Mouse (Mus musculus): ENCODE measurements around the gene Krtcap2. TPM values are rescaled to one million over a fixed set of nuclear protein-coding genes. Genes with fewer than 3 reads are reported as not detected.

Gene Krtcap2
- polyA plus RNA-seq, 2 experiments from 2014 or later = 275 to 319 TPM

DNA sequence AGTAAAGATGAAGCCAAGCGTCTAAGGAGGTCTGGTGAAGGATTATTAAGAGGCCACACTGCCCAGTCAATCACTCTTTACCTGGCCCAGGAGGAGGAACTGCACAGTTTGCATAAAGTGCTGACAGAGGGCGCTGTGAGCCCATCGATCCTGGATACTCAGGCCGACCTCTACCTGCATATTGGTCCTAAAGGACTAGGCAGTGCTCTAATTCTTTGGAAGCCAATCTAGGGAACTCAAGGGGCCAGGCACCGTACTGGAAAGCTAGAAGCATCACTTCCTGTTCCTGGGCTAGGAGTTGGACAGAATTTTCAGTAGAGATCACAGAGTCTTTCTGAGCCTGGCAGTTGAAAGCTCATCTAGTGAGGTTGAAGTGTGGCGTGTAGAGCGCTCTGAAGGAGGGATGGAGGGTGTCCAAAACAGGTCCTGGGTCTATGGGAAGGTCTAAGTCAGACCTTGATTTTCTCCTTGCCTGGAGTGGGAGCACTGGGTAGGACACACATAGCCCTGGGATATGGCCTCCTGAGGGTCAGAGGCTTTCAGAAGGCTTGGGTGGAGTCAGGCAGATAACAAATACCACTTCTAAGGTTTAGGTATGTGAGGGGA lies 4.8 kb downstream of the Krtcap2 start:
- no peak for ATAC-seq

DNA sequence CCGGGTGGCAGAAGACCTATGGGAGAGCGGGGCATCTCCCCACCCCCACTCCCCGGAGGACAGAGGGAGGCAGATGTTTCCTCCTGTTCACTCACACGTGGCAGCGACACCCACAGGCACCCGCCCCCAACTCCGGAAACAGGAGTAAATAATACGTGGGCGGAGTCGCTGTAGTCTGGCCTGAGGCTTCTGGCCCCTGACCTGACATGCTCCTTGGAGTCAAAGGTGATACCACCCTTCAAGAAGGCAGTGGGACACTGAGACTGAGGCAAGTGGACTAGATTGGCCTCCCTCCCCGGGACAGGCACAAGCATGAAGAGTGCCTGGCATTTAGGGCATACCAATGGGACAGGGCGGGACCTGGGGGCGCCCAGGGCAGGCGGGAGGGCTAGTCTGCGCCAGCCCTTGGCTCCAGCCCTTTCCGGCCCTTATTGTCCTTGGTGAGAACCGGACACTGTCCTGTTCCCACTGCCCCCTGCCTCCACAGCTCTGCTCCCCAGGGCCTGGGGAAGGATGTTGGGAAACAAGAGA lies 5.7 kb downstream of the Krtcap2 start:
- peak; percentile 41 for ATAC-seq

DNA sequence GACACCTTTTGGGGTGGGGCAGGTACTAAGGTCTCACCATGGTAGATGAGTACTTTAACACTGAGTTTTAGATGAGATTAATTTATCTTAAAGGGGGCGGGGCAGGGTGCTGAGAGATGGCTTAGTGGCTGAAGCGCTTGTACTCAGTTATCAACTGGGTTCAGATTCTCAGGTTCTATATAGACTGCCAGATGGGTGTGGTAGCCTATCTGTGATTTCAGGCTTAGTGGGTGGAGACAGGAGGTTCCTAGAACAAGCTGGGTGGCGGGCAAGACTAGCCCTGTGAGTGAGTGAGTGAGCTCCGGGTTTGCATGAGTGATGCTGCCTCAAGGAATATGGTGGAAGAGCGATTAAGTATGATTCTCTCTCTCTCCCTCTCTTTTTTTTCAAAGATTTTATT lies 9.2 kb downstream of the Krtcap2 start:
- ATAC-seq = no peak

DNA sequence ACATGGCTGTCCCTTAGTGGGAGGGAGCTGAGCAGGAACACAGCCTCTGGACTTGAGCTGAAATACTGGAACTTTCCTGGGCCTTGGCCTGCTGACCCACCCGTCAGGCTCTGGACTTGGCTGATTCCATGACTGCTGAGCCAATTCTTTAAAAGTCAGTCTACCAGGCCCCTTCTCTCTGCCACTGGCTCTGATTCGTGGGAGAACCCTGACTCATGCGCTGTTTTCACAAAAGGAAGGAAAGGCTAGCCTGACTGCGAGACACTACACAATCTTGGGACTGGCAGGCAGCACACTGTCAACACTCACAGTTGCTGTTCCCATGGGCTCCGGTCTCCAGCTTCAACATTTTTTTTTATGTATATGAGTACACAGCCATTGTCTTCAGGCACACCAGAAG lies 10.4 kb downstream of the Krtcap2 start:
- no peak for ATAC-seq

DNA sequence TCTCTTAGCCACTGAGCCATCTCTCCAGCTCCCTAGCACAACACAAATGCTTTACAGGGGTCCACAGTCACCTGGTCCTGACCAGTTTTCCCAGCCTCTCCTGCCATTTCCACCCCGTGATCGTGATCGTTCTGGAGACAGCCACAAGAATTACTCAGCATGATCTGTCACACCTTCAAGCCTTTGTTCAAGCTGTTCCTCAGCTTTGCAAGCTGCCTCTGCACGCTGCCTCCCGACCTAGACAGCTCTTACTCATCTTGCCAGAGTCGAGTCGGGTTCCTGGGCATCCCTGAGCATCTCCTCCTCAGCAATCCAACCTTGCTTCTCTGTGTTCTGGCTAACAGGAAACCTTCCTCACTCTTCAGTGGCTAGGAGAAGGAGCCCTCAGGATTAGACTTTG lies 13.3 kb downstream of the Krtcap2 start, which contains the start of gene Dpm3:
Gene Dpm3 (plus strand): TSS at position 283 of the 400 bp plus-strand sequence.
- no peak for ATAC-seq

DNA sequence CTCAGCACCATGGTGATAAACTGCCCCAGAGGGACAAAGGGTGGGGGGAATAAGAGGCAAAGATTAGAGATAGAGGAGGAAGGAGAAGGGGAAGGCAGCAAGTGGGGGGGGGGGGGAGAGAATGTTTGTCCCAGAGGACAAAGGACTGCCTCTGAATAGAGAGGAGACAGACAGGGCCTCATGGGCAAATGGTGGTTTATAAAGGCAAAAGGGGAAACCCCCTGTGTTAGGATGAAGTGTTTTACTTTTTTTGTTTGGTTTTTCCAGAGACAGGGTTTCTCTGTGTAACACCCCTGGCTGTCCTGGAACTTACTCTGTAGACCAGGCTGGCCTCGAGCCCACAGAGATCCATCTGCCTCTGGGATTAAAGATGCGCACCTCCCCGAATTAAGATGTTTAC lies 14.4 kb downstream of the Krtcap2 start:
- ATAC-seq = no peak

DNA sequence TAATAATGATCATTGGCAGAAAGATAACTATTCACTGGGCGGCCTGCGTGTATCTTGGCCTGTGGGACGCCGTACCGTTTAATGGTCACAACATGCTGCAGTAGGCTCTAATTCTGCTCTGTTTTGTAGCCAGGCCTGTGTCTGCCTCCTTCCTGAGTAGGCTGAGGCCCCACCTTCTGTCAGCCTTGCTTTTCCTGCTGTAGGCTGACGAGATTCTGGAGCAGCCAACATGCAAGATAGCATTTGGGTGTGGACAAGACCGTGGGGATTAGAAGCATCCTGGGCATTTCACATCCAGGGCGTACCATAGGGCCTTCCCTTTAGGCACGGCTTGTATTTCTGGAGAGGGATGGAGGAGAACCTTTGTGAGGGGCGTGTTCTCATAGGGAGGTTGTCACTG lies 16.7 kb downstream of the Krtcap2 start:
- no peak for ATAC-seq

DNA sequence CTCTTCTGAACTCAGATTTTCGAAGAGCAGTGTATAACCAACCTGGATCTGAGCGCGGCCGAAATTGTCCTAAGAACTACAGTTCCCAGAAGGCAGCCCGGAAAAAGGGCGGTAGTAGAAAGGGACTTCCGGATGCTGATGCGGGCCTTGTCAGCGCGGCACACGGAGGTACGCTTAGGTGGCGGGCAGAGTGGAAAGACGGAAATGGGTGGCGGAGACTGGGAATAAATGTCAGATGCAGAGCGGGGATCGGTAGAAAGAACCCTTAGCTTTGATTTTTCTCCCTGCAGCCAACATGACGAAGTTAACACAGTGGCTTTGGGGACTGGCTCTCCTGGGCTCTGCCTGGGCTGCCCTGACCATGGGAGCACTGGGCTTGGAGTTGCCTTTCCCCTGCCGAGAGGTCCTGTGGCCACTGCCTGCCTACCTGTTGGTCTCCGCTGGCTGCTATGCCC lies 20.7 kb downstream of the Krtcap2 start:
- peak; percentile 94 for ATAC-seq

DNA sequence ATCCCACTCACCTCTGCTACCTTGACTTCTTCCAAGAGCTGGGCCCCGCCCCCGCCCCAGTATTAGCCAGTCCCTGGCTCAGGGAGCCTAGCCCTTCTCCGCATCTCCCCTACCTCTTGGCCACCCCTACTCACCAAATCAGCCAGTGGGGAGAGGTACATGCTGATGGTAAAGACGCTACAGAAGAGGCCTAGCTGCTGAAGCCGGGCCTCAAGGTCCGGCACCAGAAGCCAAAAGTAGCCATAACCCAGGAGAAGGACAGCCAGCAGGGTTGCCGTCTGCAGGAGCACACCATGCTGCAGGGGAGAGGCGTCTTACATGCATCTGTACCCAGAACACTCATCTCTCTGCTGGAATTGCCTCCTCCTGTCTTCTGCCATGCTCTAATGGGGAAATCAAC lies 23.1 kb downstream of the Krtcap2 start:
- ATAC-seq = no peak

DNA sequence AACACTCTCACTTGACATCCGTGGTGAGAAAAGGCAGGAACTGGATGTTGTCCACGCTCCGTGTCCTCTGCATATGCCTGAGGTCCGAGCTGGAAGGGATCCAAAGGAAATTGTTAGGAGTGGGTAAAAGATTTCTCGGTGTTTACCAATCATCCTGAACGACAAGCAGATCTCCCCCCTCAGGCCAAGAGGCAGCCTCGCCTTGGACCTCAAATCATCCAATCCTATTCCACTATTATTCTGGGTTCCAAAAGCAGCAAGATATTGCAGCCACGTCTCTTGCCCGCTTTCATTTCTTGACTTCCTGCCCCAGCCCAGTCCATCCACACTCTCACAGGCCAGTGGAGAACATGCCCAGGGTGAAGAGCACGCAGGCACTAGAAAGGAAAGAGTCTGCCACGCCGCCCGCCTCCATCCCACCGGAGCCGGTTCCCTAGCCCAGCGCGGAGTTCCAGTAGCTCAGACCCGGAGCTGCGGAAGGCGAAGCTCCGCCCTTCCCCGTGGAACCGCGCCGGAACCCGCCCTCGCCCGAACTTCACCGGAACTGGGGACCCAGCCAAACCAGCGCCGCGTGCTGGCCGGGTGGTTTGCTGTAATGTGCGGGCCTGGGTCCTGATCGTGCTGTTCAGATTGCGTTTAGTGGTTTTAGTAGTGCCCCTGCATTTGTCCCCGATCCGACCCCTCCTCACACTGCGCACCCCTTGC lies 24.4 kb downstream of the Krtcap2 start, which contains the start of gene Slc50a1:
Gene Slc50a1 (minus strand): TSS at position 520 of the 705 bp plus-strand sequence.
- ATAC-seq = peak; percentile 62

DNA sequence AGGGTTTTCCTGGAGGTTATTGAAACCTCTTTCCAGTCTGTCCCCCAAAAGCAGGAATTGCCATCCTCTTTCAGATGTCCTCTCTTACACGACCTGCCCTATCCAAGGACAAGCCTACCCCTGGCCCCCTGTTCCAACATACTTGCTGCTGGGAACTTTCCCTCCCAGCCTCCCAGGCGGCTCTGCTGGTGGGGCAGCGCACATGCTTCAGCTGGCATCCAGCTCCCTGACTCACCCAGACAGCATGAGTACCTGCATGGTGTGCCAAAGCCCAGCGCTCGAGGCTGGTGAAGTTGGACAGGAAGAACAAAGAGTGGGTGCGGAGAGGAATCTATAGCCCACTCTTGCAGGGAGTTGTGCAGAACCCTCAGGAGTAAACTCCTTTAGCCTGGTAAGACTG lies 25.1 kb downstream of the Krtcap2 start:
- ATAC-seq = no peak

DNA sequence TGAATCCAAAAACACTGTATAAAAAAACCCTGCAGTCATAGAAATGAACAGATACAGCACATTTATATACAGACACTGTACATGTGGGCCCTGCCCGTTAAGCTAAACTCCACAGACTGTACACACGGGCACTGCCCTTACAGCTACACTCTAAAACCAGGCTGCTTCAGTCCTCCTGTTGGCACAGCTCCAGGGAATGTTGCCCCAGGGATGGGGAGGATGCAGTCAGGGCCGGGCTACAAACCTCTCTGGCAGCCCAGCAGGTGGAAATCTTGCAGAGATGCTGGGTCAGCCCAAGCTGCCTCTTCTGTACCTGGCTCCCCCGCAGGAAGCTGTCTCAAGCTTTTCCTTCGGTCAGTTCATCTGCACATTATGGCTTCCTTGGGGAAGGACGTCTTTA lies 26.0 kb downstream of the Krtcap2 start:
- ATAC-seq = no peak

DNA sequence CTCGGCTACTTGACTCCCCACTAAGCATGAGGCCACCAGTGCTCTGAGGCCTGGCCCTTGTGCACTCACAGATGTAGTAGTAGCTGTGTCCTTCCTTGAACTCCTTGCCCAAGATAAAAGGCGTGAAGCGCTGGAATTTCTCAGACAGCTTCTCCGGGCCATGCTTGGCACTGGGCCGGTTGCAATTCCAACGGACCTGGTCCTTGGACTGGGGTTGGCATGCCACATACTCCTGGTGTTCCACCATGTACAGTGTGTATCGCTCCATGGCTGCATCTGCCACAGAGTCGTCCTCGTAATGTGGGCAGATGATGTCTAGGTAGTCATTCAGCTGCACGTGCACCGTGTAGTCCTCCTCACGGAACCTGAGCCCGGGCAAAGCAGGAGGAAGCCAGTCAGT lies 30.3 kb downstream of the Krtcap2 start:
- ATAC-seq = no peak

DNA sequence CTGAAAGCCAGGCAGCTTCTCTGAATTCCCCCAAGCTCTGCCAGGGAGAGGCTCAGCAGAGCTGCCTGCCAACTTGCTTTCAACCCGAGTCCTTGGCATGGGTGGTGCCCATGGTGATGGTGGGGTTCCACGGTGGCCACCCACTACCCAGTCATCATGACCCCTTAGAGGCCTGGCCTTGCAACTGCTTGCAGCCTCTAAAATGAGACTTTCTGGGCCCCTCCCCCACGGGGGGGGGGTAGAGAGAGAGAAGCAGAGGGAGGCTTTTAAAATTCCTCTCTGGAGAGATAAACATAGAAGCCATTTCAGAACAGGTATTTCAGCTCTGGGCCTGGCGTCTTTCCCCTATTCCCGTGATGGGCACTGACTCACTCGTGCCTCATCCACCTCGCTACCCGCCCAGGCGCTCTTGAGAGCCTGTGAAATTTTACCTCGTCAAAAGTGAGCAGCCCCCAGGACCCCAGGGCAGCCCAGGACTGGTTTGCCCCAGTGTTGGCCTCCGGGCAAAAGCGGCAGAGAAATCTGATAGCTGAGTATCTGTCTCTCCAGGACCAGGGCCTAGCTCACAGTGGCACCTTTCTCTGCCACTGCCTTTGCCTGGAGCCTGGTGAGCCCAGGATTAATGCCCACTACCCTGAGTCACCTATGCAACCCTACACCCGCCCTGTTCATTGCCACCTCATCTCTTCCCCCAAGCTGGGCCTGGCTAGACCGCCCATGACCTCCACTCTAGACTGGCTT lies 31.7 kb downstream of the Krtcap2 start:
- ATAC-seq = no peak

DNA sequence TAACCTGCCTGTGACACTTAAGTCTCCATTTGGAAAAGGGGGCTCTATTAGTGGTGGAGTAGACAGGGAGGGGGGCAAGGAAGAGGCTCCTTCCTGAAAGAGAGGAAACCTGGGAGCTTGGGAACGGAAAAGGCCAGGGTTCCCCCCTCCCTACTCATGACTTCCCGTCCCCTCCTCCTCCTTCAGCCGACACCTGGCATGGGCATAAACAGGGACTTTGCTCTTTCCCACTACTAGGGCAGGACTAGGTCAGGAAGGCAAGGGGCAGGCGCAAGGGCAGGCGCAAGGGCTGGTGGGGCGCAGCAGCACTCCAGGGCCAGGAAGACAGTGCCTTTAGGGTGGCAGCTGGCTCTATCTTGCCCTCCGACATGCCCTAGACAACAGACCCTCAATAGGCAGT lies 32.3 kb downstream of the Krtcap2 start:
- no peak for ATAC-seq

DNA sequence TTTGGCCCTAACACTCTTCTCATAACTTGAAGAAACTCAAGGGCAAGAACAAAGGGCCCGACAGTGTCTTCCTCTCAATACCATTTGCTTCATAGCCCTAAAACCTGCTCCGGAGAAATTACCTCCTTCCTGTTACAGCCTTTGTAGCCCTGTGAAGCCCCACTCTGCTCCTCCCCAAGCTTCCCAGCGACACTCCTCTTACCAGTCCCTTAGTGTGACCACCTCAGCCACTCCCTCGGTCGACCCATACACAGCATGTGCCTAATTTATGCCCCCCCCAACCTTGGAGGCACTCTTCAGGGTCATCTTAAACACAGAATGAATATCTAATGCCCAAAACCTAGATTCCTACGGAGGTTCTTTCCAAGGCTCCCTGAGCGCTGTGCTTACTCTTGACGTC lies 32.9 kb downstream of the Krtcap2 start:
- ATAC-seq = no peak

DNA sequence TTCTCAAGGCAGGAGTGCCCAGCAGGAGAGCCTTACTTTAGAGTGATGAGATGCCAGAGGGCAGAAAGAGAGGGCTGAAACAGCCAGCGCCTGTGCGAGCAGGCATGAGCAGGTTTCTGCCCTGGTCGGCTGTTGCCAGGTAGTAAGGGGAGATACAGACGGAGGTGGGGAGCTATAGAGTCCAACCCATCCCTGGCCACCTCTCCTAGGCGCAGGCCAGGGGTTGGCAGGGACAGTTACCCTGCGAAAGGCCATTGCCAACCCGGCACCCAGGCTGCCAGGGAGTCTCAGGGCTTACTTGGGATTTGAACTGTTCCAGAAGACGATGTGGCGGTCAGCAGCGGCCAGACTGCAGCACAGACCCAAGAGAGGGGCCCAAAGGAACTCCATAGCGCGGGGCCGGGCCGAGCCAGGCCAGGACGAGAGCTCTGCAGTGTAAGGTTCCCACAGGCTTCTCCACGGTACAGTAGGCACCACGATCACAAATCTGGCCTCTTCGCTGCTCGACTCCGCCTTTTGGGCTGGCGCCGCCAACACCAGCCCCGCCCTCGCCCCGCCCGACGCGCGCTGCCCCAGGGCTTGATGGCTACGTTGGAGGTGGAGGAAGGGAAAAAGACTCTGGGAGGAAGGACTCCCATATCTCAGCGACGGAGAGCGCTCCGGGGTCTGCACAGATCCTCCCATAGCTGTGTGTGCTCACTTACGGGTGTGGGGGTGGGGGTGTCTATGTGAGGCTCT lies 33.6 kb downstream of the Krtcap2 start:
- no peak for ATAC-seq

DNA sequence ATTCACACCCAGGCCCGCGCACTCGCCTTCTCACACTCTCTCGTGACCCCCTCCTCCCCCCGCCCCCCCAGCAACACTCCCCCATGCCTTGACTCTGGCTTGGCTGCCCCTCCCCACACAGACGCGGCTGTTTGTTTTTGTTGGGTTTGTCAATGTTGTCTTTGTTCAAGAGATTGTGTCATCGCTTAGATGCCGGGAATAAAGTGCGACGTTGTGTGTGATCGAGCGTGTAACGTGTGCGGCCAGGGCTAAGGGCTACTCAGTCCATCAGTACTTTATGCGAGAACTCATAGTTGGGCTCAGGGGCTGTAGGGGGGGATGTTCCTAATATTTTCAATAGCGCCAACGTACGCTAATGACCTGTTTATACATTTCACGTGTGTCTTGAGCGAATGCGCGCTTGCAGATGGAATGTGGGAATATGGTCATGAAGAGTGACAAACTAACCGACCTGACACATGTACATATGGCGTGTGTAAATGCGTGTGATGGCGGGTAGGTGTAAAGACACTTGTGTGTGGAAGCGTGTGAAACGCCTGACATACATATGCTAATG lies 34.4 kb downstream of the Krtcap2 start:
- ATAC-seq = no peak

DNA sequence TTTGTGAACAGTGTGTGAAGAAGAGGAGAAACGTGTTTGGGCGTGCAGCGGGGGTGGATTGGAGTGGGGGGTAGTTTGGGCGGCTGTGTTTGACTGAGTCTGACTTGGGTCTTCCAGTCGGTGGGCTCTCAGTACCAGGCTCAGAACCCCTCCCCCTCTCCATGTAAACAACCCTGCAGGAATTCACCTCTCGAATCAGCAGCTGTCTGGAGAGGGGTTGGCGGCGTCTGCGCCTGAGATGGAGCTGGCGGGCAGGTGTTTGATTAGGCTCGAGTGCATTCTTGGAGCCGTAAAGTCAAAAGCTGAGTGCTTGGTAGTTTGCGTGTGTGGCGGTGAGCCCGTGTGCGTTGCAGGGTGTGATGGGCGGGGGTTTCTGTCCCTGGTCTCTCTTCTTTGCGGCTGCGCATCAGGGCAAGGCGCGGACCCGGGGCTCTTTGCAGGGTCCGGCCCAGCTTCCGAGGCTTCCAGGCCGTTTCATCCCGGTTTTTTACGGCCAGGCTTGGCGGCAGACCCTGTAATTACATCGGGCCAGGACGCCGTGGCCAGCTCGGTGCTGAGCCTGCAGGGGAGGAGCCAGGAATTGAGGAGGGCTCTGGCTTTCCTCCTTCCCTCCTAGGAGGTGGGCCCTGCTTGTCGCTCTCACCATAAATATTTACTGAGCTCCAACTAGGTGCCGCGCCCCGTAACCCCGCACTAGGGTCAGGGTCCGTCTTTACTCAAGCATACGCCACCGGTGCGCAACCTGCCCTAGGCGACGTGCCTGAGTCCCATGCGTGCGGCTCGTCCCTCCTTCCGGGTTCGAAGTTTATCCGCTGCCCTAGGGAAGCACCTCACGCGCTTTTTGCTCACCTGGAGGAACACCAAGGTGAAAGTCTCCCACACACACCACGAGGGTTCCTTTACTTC lies 35.1 kb downstream of the Krtcap2 start, which contains the start of gene Efna1:
Gene Efna1 (minus strand): TSS at position 537 of the 906 bp plus-strand sequence.
- ATAC-seq = no peak

DNA sequence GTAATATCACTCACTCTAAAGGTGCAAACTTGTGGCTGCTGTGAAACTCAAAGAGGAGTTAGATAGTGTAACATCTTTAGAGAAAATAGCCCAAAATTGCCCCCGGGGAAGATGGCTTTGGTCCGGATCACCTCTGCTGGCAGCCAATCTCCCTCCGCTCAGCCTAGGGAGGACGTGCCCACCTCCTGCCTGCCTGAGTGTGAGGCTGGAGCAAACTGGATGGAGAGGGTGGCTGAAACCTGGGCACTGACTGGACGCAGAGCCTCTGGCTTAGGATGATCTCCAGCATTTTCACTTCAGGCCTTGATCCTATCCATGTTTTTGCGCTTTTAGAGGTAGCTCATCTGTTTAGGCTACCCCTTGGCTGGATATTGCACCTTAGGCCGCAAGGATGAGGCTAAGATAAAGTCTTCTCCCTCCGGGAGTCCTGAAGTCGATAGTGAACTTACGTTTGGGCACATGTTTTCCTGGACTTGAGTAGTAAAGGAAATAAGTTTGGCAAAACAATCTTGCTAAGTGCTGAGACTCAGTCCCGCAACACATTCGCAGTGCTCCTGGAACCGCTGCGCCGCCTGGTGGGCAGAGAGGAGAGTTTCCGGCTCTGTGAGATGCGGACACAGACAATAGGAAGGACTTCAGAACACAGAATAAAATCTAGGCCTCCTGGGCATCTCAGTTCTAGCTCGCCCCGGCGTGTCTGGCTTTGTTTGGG lies 36.0 kb downstream of the Krtcap2 start:
- ATAC-seq = peak; percentile 65

DNA sequence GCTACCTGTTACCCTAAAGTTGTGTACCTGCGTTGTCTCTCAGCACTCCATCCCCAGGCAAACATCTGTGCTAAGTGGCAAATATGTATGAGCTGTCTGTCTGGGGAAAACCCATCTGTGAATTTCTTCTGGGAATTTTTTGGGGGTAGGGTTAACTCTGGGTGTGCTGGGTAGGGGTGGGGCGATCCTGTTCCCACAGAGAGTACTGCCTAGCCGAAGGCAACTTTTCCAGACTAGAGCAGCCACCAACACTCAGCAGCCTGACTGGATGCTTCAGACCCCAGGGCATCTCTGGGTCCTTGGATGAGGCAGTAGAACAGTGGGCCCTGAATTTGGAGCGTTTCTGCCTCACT lies 36.5 kb downstream of the Krtcap2 start:
- no peak for ATAC-seq

All from activated CD4-positive, CD25-positive, alpha-beta regulatory T cell, adult 4 months (primary cell).